Mouse (Mus musculus) brain, embryonic 14.5 days (tissue): ENCODE data around the gene Ccdc107. TPM values are rescaled to one million over a fixed set of nuclear protein-coding genes. Genes with fewer than 3 reads are reported as not detected.

Experiments
- DNase-seq: peaks from one replicate; pipeline ENCODE4 v3.0.0-alpha.2; 2011; ENCODE audit warnings: low read depth
- CTCF ChIP-seq: fragments of 200-500 bp; IDR thresholded peaks from 2 replicates; pipeline ENCODE4 v1.5.1; 2012; ENCODE audit warnings: inconsistent platforms, mild to moderate bottlenecking, moderate library complexity, borderline replicate concordance; ENCODE audit not compliant: insufficient read depth, insufficient read length; ENCODE audit errors: extremely low read depth
- POLR2A ChIP-seq: fragments of 200-500 bp; IDR thresholded peaks from 2 replicates; pipeline ENCODE4 v1.6.1; 2012; ENCODE audit warnings: mild to moderate bottlenecking, inconsistent platforms, borderline replicate concordance; ENCODE audit not compliant: poor library complexity, insufficient read depth, insufficient read length, severe bottlenecking; ENCODE audit errors: extremely low read depth
- polyA plus RNA-seq: library from polyadenylated mRNA; depleted of rRNA; stranded (reverse); fragments of >200 nt; gene quantifications from 2 replicates; pipeline ENCODE4 v1.2.3, GENCODE M21; 2012

Gene Ccdc107
- polyA plus RNA-seq, 1 experiment, result 100.0 TPM

DNA sequence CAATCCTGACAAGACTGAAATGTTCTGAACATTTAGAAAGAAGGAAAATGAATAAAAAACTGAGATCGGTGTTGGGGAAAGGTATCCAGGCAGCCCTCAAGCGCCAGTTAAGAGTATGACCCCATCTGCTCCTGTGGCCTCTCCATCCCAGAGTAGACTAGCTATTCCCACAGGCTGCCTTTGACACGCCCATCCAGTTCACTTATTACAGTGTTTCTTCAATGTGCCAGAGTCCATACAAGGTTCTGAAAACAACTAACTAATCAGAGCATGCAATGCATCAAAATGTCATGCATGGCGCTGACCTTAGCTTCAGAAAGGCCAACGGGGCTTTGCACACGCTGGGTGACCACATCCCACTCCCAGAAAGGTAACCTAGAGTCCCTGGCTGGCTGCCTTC is 10.8 kb downstream of the Ccdc107 start:
- DNase-seq, result no peak
- no peak for TF ChIP-seq POLR2A

DNA sequence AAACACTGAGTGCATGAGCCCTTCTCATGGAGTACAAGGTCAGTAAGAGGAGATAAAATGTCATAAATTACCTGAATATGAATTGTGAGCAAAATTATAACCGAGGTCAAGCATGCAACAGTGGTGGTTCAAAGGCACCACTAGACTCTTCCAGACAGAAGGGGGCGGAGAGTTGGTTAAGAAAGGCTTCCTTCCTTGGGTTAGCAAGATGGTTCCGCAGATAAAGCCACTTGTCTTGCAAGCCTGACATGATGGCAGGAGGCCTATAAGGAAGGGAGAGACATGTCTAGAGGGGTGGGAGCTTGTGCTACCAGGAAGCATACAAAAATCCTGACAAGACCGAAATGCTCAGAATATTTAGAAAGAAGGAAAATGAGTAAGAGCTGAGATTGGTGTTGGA is 11.6 kb downstream of the Ccdc107 start:
- TF ChIP-seq CTCF, result no peak
- TF ChIP-seq POLR2A, result no peak
- no peak for DNase-seq

- no peak for DNase-seq
- TF ChIP-seq POLR2A, result no peak
- no peak for TF ChIP-seq CTCF
Observed at GRCm38 (mm10) chr4:43506074-43506473, 13.4 kb downstream of the Ccdc107 start.

- no peak for DNase-seq
- TF ChIP-seq POLR2A, result no peak
- no peak for TF ChIP-seq CTCF
Observed at GRCm38 (mm10) chr4:43506536-43507185, 14.0 kb downstream of the Ccdc107 start, which contains the start of gene Car9. TSS of gene Car9 (plus strand) at chr4:43506966.

- no peak for DNase-seq
- TF ChIP-seq CTCF, result no peak
- no peak for TF ChIP-seq POLR2A
Observed at GRCm38 (mm10) chr4:43507938-43508665, 15.4 kb downstream of the Ccdc107 start.

DNA sequence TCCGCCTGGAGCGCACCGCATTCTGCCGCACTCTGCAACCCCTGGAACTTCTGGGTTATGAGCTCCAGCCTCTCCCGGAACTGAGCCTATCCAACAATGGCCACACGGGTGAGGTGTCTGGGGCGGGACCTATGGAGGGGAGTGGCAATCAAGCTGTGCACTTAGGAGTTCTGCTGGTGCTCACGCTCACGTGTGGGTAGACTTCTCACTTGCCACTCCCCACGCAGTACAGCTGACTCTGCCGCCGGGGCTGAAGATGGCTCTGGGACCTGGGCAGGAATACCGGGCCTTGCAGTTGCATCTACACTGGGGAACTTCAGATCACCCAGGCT is 15.9 kb downstream of the Ccdc107 start:
- no peak for DNase-seq
- TF ChIP-seq POLR2A (no peak), CTCF (no peak)

DNA sequence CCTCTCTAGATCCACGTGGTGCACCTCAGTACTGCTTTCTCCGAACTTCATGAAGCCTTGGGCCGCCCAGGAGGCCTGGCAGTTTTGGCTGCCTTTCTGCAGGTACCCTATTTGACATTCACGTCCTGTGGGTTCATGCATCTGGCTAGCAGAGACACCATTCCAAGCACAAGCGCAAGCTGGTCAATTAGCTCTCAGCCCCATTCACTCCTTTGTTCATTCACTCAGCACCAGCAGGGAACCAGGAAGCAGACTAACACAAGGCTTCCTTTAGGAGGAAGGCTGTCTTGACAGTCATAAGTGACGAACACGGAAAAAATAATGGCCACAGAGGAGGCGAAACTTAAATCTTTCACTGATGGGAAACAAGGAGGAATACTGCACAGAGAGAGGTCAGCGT is 16.4 kb downstream of the Ccdc107 start:
- TF ChIP-seq CTCF (no peak), POLR2A (no peak)
- DNase-seq, result peak; percentile 42

DNA sequence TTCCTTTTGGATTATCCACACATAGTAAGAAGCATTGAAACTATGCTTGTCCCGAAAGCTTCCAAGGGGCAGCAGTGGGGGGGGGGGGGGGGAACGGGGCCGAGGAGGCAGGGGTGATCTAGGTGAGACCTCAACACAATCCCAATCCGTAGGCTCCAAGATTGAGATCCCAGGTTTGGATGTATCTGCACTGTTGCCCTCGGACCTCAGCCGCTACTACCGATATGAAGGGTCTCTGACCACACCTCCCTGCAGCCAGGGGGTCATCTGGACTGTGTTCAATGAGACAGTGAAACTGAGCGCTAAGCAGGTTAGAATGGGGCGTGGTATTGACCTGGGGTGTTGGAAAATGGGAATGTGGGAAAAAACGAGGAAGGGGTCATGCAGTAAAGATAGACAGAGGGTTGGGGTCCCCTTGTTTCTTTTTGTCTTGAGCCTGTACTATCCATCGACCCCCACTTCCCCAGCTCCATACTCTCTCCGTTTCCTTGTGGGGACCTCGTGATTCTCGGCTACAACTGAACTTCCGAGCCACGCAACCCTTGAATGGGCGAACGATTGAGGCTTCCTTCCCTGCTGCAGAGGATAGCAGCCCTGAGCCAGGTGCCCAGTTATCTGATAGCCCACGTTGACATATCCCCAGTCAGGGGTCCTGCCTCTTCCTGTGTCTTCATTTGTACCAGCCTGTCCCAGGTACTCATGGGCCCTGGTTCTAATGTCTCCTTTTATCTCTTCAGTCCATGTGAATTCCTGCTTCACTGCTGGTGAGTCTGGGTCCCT is 19.2 kb downstream of the Ccdc107 start:
- DNase-seq, result no peak
- TF ChIP-seq POLR2A, result no peak

DNA sequence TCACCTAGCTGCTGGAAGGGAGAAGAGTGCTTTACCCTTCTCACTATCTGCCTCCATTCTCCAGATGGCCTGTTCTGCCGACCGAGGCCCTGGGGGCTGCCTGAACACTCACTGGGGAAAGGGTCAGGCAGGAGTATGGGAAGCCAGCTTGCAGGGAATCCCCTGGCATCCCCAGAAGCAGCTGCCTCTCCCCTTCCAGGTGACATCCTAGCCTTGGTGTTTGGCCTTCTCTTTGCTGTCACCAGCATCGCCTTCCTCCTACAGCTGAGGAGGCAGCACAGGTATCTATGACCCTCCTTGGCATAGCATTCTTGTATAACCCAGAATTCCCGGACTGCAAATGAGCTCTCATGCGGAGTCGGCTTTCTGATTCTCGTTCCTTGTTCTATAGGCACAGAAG is 20.0 kb downstream of the Ccdc107 start:
- DNase-seq, result no peak
- TF ChIP-seq POLR2A (no peak), CTCF (no peak)

GRCm38 (mm10) chr4:43513300-43513699 is 20.6 kb downstream of the Ccdc107 start:
- TF ChIP-seq CTCF (no peak), POLR2A (no peak)

DNA sequence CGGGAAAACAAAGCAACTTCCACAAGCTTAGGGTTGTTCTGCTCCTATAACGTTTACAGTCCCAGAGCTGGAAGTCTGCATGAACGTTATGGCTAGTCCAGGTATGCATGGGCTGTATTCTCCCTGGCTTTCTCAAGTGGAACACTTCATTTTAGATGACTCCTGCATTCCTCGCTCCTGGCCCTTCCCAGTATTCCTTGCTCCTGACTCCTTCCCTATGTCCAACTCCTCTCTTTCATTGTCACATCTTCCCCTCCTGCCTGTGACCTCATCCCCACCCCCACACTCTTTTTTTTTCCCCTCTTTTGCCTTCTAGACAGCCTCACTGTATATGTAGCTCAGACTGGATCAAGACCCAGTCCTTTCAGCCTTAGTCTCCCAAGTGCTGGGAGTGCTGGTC is 21.1 kb downstream of the Ccdc107 start:
- DNase-seq, result no peak
- TF ChIP-seq POLR2A, result no peak
- TF ChIP-seq CTCF, result no peak

More at GRCm38 (mm10) chr4:43513300-43513699, 20.6 kb downstream of the Ccdc107 start:
- no peak for DNase-seq

- no peak for DNase-seq
- TF ChIP-seq CTCF (no peak), POLR2A (no peak)
Observed at GRCm38 (mm10) chr4:43515764-43516708, 23.3 kb downstream of the Ccdc107 start.
